Mouse (Mus musculus) hindbrain, embryonic 13.5 days (tissue): ENCODE results near the gene Abhd6. TPM values are rescaled to one million over a fixed set of nuclear protein-coding genes. Genes with fewer than 3 reads are reported as not detected.

Experiments used
- ATAC-seq: fragments of 200-750 bp; cut with Nextera tagmentation; 2 replicates; pipeline ENCODE4 v1.8.0; 2017; ENCODE audit warnings: moderate TSS enrichment; ENCODE audit not compliant: low FRiP score
- H3K27ac ChIP-seq: fragments of 300-500 bp; sonication (generic); 2 replicates; pipeline ENCODE4 v1.5.1; 2015; ENCODE audit warnings: inconsistent platforms, mild to moderate bottlenecking, moderate library complexity
- H3K27me3 ChIP-seq: fragments of 300-500 bp; sonication (generic); 2 replicates; pipeline ENCODE4 v1.6.1; 2015; ENCODE audit warnings: mild to moderate bottlenecking, inconsistent platforms
- H3K36me3 ChIP-seq: fragments of 300-500 bp; sonication (generic); 2 replicates; pipeline ENCODE4 v1.6.1; 2015; ENCODE audit warnings: mild to moderate bottlenecking, inconsistent platforms
- H3K4me1 ChIP-seq: fragments of 300-500 bp; sonication (generic); replicated peaks from 2 replicates; pipeline ENCODE4 v1.6.1; 2015; ENCODE audit warnings: inconsistent platforms
- H3K4me2 ChIP-seq: fragments of 300-500 bp; sonication (generic); 2 replicates; pipeline ENCODE4 v1.6.1; 2015; ENCODE audit warnings: inconsistent platforms, mild to moderate bottlenecking, moderate library complexity
- H3K4me3 ChIP-seq: fragments of 300-500 bp; sonication (generic); 2 replicates; pipeline ENCODE4 v1.5.1; 2015; ENCODE audit warnings: mild to moderate bottlenecking, inconsistent platforms
- H3K9ac ChIP-seq: fragments of 300-500 bp; sonication (generic); 2 replicates; pipeline ENCODE4 v1.6.1; 2015; ENCODE audit warnings: mild to moderate bottlenecking, inconsistent platforms
- H3K9me3 ChIP-seq: fragments of 300-500 bp; sonication (generic); 2 replicates; pipeline ENCODE4 v1.6.1; 2016; ENCODE audit warnings: inconsistent platforms
- WGBS: fragments of 180-500 bp; shearing (Covaris S2); methylation state at CpG from one replicate; pipeline ENCODE4 v1.1.7; 2015; 5-methylcytosine and 5-hydroxymethylcytosine counted together
- polyA plus RNA-seq: library from polyadenylated mRNA; unstranded; fragments of >200 nt; fragmentation: Nextera tagmentation; extraction: Ambion mirVana; gene quantifications from 2 replicates; pipeline ENCODE4 v1.2.1, GENCODE M21; 2015

The Abhd6 gene
- polyA plus RNA-seq, result 31.7 and 31.9 TPM in 2 replicates

- Histone ChIP-seq H3K27ac (peak within 1 kb of the TSS; percentile 87), H3K27me3 (peaks cover 38% of the 10 kb centered on the region), H3K36me3 (no peaks in the 10 kb centered on the region), H3K4me2 (peak within 1 kb of the TSS; percentile 84), H3K4me1 (peaks cover 22% of the 10 kb centered on the region), H3K9ac (peak within 1 kb of the TSS; percentile 81), H3K9me3 (no peaks in the 10 kb centered on the region), H3K4me3 (peak within 1 kb of the TSS; percentile 62)
- peak; percentile 93 for ATAC-seq
- 1% methylated on average over 38 of the region's 38 CpGs for WGBS
These were observed at the start of gene Abhd6 for GRCm38 (mm10) chr14:8002432-8003092. Abhd6 (plus strand) TSS chr14:8002902.

- WGBS, result 29% methylated on average over 6 of the region's 6 CpGs
- H3K9ac ChIP-seq, result no peak overlapping the region
- no peak overlapping the region for H3K27ac ChIP-seq
- no peaks in the 10 kb centered on the region for H3K27me3 ChIP-seq
- peaks cover 6% of the 10 kb centered on the region for H3K4me1 ChIP-seq
- H3K4me3 ChIP-seq, result no peak overlapping the region
- H3K36me3 ChIP-seq, result peaks cover 24% of the 10 kb centered on the region
- no peak overlapping the region for H3K4me2 ChIP-seq
- H3K9me3 ChIP-seq, result no peaks in the 10 kb centered on the region
- ATAC-seq, result no peak
These were observed 48.6 kb upstream of the Abhd6 start for GRCm38 (mm10) chr14:7954071-7954471.

DNA sequence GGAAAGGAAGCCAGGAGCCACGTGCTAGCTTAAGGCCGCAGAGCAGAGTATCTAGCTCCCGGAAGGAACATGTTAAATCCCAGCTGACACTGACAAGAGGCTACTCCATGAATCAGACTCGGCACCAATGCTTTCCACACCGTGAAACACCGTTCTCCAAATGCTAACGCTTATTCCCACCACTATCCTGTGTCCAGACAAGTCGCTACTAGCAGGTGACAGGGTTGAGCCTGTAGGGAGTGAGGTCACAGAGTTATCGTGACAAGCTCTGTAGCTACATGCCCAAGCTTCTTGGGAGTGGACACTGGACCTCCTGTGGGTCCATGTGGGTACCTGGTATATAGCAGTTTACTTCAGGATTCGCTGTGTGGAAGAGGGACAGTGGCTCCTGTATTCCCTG is 46.3 kb upstream of the Abhd6 start:
- H3K9ac ChIP-seq, result no peak overlapping the region

GRCm38 (mm10) chr14:7957049-7957448 is 45.7 kb upstream of the Abhd6 start, which contains the start of gene Gm45521:
Gm45521 (plus strand) TSS chr14:7957288.
- Histone ChIP-seq H3K9ac (no peak within 1 kb of the TSS), H3K4me3 (no peak within 1 kb of the TSS), H3K4me2 (no peak within 1 kb of the TSS), H3K9me3 (no peaks in the 10 kb centered on the region), H3K27me3 (no peaks in the 10 kb centered on the region), H3K27ac (no peak within 1 kb of the TSS), H3K4me1 (peaks cover 11% of the 10 kb centered on the region), H3K36me3 (no peaks in the 10 kb centered on the region)
- WGBS, result 40% methylated on average over 9 of the region's 9 CpGs
- no peak; the same call in 1 of the 2 replicates for ATAC-seq

More for the DNA sequence above, 46.3 kb upstream of the Abhd6 start:
- no peak overlapping the region for H3K27ac ChIP-seq
- no peak overlapping the region for H3K4me3 ChIP-seq
- peaks cover 9% of the 10 kb centered on the region for H3K4me1 ChIP-seq
- no peaks in the 10 kb centered on the region for H3K27me3 ChIP-seq
- no peaks in the 10 kb centered on the region for H3K9me3 ChIP-seq
- WGBS, result 87% methylated on average over 10 of the region's 10 CpGs
- H3K36me3 ChIP-seq, result peaks cover 2% of the 10 kb centered on the region
- ATAC-seq, result no peak
- H3K4me2 ChIP-seq, result no peak overlapping the region

GRCm38 (mm10) chr14:7960616-7961015 is 42.1 kb upstream of the Abhd6 start:
- Histone ChIP-seq H3K9ac (no peak overlapping the region), H3K9me3 (no peaks in the 10 kb centered on the region), H3K36me3 (no peaks in the 10 kb centered on the region), H3K4me3 (no peak overlapping the region), H3K4me1 (peaks cover 11% of the 10 kb centered on the region), H3K27ac (no peak overlapping the region), H3K4me2 (no peak overlapping the region), H3K27me3 (no peaks in the 10 kb centered on the region)
- 0 out of 2 replicates have a peak, but pooled peaks have one; percentile 24 for ATAC-seq
- WGBS, result 56% methylated on average over 11 of the region's 11 CpGs

- no peak for ATAC-seq
- Histone ChIP-seq H3K9me3 (no peaks in the 10 kb centered on the region), H3K4me2 (no peak overlapping the region), H3K27ac (no peak overlapping the region), H3K27me3 (no peaks in the 10 kb centered on the region), H3K36me3 (no peaks in the 10 kb centered on the region), H3K4me1 (peaks cover 11% of the 10 kb centered on the region), H3K4me3 (no peak overlapping the region), H3K9ac (no peak overlapping the region)
- WGBS, result 63% methylated on average over 5 of the region's 5 CpGs
These were observed 41.0 kb upstream of the Abhd6 start for GRCm38 (mm10) chr14:7961714-7962113.

DNA sequence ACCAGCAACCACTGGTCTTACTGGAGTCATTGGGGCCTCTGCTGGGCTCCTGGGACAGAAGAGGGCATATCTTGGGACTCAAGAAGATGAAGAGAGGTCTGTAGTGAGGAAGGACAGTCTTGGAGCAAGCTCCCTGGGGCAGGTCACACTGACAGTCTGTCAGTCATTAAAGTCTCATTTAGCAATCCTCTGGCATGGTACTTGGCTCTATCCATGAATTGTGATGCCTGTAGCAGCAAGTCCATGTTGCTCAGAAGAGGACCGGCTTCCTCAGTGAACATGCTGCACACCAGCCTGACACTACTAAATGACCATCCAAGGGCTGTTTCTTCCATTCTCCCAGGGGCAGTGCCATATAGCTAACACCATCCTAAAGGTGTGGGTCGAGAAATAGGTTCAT is 40.1 kb upstream of the Abhd6 start:
- H3K36me3 ChIP-seq, result no peaks in the 10 kb centered on the region
- no peak overlapping the region for H3K27ac ChIP-seq
- ATAC-seq, result no peak
- no peak overlapping the region for H3K4me2 ChIP-seq
- peaks cover 5% of the 10 kb centered on the region; the same call in 1 of the 2 replicates for H3K4me1 ChIP-seq
- H3K9ac ChIP-seq, result no peak overlapping the region
- WGBS, result 82% methylated on average over 2 of the region's 2 CpGs
- H3K27me3 ChIP-seq, result no peaks in the 10 kb centered on the region
- no peak overlapping the region for H3K4me3 ChIP-seq
- no peaks in the 10 kb centered on the region for H3K9me3 ChIP-seq

- H3K9ac ChIP-seq, result no peak overlapping the region
- H3K27me3 ChIP-seq, result no peaks in the 10 kb centered on the region
- ATAC-seq, result no peak
- no peak overlapping the region for H3K4me2 ChIP-seq
- H3K9me3 ChIP-seq, result no peaks in the 10 kb centered on the region
- whole genome bisulfite sequencing, result 75% methylated on average over 7 of the region's 7 CpGs
- H3K27ac ChIP-seq, result no peak overlapping the region
- H3K36me3 ChIP-seq, result no peaks in the 10 kb centered on the region
- no peak overlapping the region for H3K4me3 ChIP-seq
- H3K4me1 ChIP-seq, result peaks cover 5% of the 10 kb centered on the region; the same call in 1 of the 2 replicates
These were observed 39.5 kb upstream of the Abhd6 start for GRCm38 (mm10) chr14:7963160-7963559.

GRCm38 (mm10) chr14:7964219-7964889 is 38.3 kb upstream of the Abhd6 start:
- no peak overlapping the region for H3K4me3 ChIP-seq
- WGBS, result 57% methylated on average over 11 of the region's 11 CpGs
- H3K9ac ChIP-seq, result no peak overlapping the region
- no peaks in the 10 kb centered on the region for H3K36me3 ChIP-seq
- no peaks in the 10 kb centered on the region for H3K9me3 ChIP-seq
- no peaks in the 10 kb centered on the region for H3K27me3 ChIP-seq
- ATAC-seq, result peak; percentile 72
- H3K27ac ChIP-seq, result no peak overlapping the region
- H3K4me2 ChIP-seq, result no peak overlapping the region
- H3K4me1 ChIP-seq, result peaks cover 5% of the 10 kb centered on the region; the same call in 1 of the 2 replicates

GRCm38 (mm10) chr14:7971889-7972493 is 30.7 kb upstream of the Abhd6 start:
- ATAC-seq, result no peak
- no peaks in the 10 kb centered on the region for H3K4me1 ChIP-seq
- no peak overlapping the region for H3K4me2 ChIP-seq

DNA sequence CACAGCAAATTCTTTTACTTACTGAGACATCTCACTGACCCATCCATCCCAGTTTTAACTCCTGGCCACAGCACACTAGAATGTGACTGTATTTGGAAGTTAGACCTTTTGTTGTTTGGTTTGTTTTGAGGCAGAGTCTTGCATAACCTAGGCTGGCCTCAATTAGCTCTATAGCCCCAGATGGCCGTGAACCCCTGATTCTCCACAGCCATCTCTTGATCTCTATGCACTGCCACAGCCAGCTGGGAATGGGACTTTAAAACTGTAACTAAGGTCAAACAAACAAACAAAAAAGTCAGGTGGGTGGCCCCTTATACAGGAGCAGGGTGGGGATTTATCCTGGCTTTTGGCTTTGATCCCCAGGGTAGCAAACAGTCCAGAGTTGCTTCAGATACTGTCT is 28.1 kb upstream of the Abhd6 start:
- Histone ChIP-seq H3K4me1 (no peaks in the 10 kb centered on the region), H3K36me3 (no peaks in the 10 kb centered on the region), H3K27me3 (no peaks in the 10 kb centered on the region), H3K27ac (no peak overlapping the region), H3K9me3 (no peaks in the 10 kb centered on the region), H3K4me2 (no peak overlapping the region), H3K4me3 (no peak overlapping the region), H3K9ac (no peak overlapping the region)
- no peak for ATAC-seq
- 93% methylated on average over 1 of the region's 1 CpGs for WGBS

More at GRCm38 (mm10) chr14:7971889-7972493, 30.7 kb upstream of the Abhd6 start:
- Histone ChIP-seq H3K9me3 (no peaks in the 10 kb centered on the region), H3K9ac (no peak overlapping the region), H3K4me3 (no peak overlapping the region), H3K27me3 (no peaks in the 10 kb centered on the region), H3K27ac (no peak overlapping the region), H3K36me3 (no peaks in the 10 kb centered on the region)
- WGBS, result 67% methylated on average over 10 of the region's 10 CpGs

DNA sequence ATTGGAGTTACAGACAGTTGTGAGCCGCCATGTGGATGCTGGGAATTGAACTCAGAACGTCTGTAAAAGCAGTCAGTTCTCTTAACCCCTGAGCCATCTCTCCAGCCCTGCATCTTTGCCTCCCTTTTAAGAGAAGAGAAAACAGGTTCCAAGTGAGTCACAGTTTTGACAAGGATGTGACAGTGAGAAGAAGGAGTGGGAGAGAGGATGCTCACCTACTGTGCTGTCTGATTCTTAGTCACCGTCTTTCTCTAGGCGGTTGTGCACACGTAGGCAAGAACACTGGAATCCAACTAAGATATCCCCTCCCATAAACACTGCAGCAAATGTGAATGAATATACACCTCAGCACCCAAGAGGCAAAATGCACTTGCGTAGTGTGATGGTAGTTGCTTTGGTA is 27.5 kb upstream of the Abhd6 start:
- H3K4me3 ChIP-seq, result no peak overlapping the region
- no peaks in the 10 kb centered on the region for H3K9me3 ChIP-seq
- no peaks in the 10 kb centered on the region for H3K36me3 ChIP-seq
- 89% methylated on average over 6 of the region's 6 CpGs for WGBS
- no peak overlapping the region for H3K27ac ChIP-seq
- no peak for ATAC-seq
- no peaks in the 10 kb centered on the region for H3K27me3 ChIP-seq
- no peak overlapping the region for H3K9ac ChIP-seq
- H3K4me1 ChIP-seq, result no peaks in the 10 kb centered on the region
- H3K4me2 ChIP-seq, result no peak overlapping the region
